Mouse (Mus musculus): ENCODE results near the gene Gm20388. TPM values are rescaled to one million over a fixed set of nuclear protein-coding genes. Genes with fewer than 3 reads are reported as not detected.

Gm20388 gene
- total RNA-seq, 2 experiments from 2014 or later, result 10.7 TPM; not detected in 1

GRCm38 (mm10) chr8:121868896-121869295 lies 1958.3 kb downstream of the Gm20388 start:
- no peak for DNase-seq (ENCODE audit: low spot score in 2 of 2)

- no peak for DNase-seq (ENCODE audit: low spot score in 2 of 2)
Measured at GRCm38 (mm10) chr8:121870190-121870589, 1959.5 kb downstream of the Gm20388 start.

GRCm38 (mm10) chr8:121871833-121872440 lies 1961.3 kb downstream of the Gm20388 start:
- DNase-seq (ENCODE audit: low spot score in 2 of 2), result no peak

GRCm38 (mm10) chr8:121874031-121874430 lies 1963.4 kb downstream of the Gm20388 start:
- no peak for DNase-seq (ENCODE audit: low spot score in 2 of 2)

- no peak for DNase-seq (ENCODE audit: low spot score in 2 of 2)
Measured at GRCm38 (mm10) chr8:121875045-121875444, 1964.4 kb downstream of the Gm20388 start.

- no peak for DNase-seq (ENCODE audit: low spot score in 2 of 2)
Measured at GRCm38 (mm10) chr8:121875517-121875916, 1964.9 kb downstream of the Gm20388 start.

- DNase-seq (ENCODE audit: low spot score in 2 of 2), result no peak
Measured at GRCm38 (mm10) chr8:121877212-121877611, 1966.6 kb downstream of the Gm20388 start.

GRCm38 (mm10) chr8:121877828-121878480 lies 1967.3 kb downstream of the Gm20388 start:
- DNase-seq (ENCODE audit: low spot score in 2 of 2), result no peak

- no peak for DNase-seq (ENCODE audit: low spot score in 2 of 2)
Measured at GRCm38 (mm10) chr8:121879712-121880111, 1969.1 kb downstream of the Gm20388 start.

GRCm38 (mm10) chr8:121880818-121881217 lies 1970.2 kb downstream of the Gm20388 start:
- DNase-seq (ENCODE audit: low spot score in 2 of 2), result no peak

- DNase-seq (ENCODE audit: low spot score in 2 of 2), result no peak
Measured at GRCm38 (mm10) chr8:121881921-121882320, 1971.3 kb downstream of the Gm20388 start.

GRCm38 (mm10) chr8:121884181-121884580 lies 1973.5 kb downstream of the Gm20388 start:
- DNase-seq (ENCODE audit: low spot score in 2 of 2), result no peak

- no peak for DNase-seq (ENCODE audit: low spot score in 2 of 2)
Measured at GRCm38 (mm10) chr8:121885001-121885400, 1974.4 kb downstream of the Gm20388 start.

- peak in 1 of 2 experiments; percentile 64 for DNase-seq (ENCODE audit: low spot score in 2 of 2)
Measured at GRCm38 (mm10) chr8:121885433-121885832, 1974.8 kb downstream of the Gm20388 start.

GRCm38 (mm10) chr8:121887547-121887946 lies 1976.9 kb downstream of the Gm20388 start:
- DNase-seq (ENCODE audit: low spot score in 2 of 2), result no peak

- DNase-seq (ENCODE audit: low spot score in 2 of 2), result no peak
Measured at GRCm38 (mm10) chr8:121889317-121889716, 1978.7 kb downstream of the Gm20388 start.

- no peak for DNase-seq (ENCODE audit: low spot score in 2 of 2)
Measured at GRCm38 (mm10) chr8:121889810-121890785, 1979.5 kb downstream of the Gm20388 start.

GRCm38 (mm10) chr8:121892875-121893274 lies 1982.2 kb downstream of the Gm20388 start:
- no peak for DNase-seq (ENCODE audit: low spot score in 2 of 2)

- DNase-seq (ENCODE audit: low spot score in 2 of 2), result no peak
Measured at GRCm38 (mm10) chr8:121895910-121896309, 1985.3 kb downstream of the Gm20388 start.

- no peak for DNase-seq (ENCODE audit: low spot score in 2 of 2)
Measured at GRCm38 (mm10) chr8:121896476-121897145, 1986.0 kb downstream of the Gm20388 start.

- no peak for DNase-seq (ENCODE audit: low spot score in 2 of 2)
Measured at GRCm38 (mm10) chr8:121897205-121897604, 1986.6 kb downstream of the Gm20388 start.

Data from layer of hippocampus, adult 18-20 months (tissue).